Mouse (Mus musculus) monocyte, adult 5-6 weeks (primary cell): Measurements from ENCODE around the gene Noxo1. TPM values are rescaled to one million over a fixed set of nuclear protein-coding genes. Genes with fewer than 3 reads are reported as not detected.
"Not testable (repeated sequence)": the region's sequence is repeated elsewhere in the genome, so short reads cannot be mapped to it uniquely, and the experiment has no call there.

Experiments
- ATAC-seq: fragments of 153-309, 156-312 bp; replicated peaks from 2 replicates; pipeline ENCODE4 v1.8.0; 2017; ENCODE audit warnings: mild to moderate bottlenecking; ENCODE audit not compliant: low TSS enrichment, insufficient number of reproducible peaks, severe bottlenecking, poor library complexity, low FRiP score
- total RNA-seq: library from RNA; stranded (forward); fragments of 200-1000, 200-491, 200-594 nt; gene quantifications from 3 replicates; pipeline ENCODE4 v1.2.3, GENCODE M21; 2017

Gene Noxo1
- 0.48 to 3.0 TPM (median 2.1 TPM) in 3 replicates for total RNA-seq

DNA sequence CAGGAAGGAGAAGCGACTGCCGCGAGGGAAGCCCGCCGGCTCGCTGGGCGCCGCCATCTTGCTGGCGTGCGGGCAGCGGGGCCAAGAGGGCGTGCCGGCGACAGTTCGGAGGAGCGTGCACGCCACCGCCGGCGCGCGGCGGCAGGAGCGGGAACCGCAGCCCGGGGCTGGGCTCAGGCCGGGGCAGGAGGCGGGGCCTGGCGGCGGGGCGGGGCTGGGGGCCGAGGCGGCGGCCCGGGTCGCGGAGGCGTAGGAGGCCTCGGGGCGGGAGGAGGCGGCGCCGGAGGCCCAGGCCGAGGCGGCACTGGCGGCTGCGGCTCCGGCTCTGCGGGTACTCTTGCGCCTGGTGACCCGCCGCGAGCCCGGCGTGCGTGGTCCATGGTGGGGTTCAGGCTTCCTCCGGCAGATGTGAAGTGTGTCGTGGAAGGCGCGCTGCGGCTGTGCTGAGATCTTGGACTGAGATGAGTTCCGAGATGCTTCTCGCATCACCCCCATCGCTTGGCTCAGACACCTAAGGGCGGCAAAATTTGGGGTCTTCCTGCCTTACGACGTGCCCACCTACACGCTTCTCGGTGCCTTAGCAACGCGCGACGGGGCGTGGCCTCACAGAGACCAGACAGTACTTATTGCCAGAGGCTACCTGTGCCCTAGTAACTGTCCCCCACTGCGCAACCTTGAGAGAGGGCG is at the start of gene Noxo1, which contains the start of gene Gfer:
Noxo1 (plus strand) TSS at position 224 of the 687 bp plus-strand sequence.
Gfer (minus strand) TSS at position 146 of the 687 bp plus-strand sequence.
- peak; percentile 41 for ATAC-seq

DNA sequence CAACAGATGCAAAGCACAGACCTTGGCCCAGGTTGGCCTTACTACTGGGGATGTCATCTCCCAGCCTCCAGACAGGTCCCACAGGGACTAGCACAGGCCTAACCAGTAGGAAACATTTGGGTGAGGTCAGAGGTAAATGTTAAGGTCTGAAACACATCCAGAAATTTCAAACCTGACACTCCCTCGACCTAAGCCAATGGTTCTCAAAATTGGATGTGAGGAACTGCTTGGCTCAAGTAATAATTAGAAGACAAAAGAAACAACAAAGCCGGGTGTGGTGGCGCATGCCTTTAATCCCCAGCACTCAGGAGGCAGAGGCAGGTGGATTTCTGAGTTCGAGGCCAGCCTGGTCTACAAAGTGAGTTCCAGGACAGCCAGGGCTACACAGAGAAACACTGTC is 49.7 kb upstream of the Noxo1 start:
- no peak for ATAC-seq

GRCm38 (mm10) chr17:24647493-24647892 is 48.5 kb upstream of the Noxo1 start:
- no peak for ATAC-seq

DNA sequence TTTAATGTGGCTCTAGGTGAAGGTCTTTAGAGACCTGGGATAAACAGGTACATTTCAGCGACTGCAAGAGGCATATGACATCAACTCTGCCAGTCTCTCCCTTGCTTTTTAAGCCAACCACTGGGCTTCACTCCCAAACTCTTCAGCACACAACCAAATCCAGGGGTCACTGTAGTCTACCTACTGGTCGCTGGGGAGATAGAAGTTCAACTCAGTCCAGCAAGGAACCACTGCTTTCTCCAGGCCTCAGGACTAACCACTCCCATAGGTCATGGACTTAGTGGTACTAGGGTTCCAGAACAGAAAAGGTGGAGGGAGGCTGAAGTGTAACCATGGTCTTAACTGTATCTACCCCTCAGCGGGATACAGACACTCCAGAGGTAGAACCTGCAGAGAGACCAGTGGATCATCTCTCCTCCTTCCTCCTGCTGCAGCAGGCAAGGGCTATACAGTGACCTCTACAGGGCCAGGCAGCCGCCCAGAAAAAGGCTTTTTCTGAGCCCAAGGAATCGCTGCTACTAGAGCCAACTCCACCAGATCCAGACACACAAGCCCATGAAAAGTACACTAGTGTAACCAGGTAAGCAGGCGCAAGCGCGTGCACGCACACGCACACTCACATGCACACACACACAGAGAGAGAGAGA is 47.2 kb upstream of the Noxo1 start:
- ATAC-seq = no peak

GRCm38 (mm10) chr17:24649581-24650069 is 46.4 kb upstream of the Noxo1 start:
- no peak for ATAC-seq

GRCm38 (mm10) chr17:24650070-24650616 is 45.9 kb upstream of the Noxo1 start, which contains the start of gene Slc9a3r2:
Gene Slc9a3r2, minus strand, starts transcription at chr17:24650327.
- no peak for ATAC-seq

DNA sequence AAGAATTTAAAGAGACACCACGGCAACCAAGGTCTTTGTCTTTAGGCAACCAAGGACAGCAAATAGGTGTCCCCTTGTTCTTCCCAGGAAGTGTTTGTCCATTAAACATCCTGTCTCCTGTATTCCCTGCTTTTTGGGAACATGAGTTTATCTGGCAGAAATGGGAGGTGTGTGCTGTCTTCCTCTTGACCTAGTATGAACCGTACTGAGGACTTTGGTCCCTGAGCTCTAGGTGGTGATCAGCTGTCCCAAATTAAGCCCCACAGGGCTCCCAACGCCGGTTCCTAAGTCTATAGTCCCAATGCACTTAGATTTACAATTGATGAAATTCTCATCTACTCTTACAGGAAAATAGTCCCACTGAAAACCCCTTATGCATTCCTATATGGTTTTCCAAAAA is 45.3 kb upstream of the Noxo1 start:
- ATAC-seq = no peak

- ATAC-seq = no peak
Observed at GRCm38 (mm10) chr17:24651835-24652234, 44.2 kb upstream of the Noxo1 start.

DNA sequence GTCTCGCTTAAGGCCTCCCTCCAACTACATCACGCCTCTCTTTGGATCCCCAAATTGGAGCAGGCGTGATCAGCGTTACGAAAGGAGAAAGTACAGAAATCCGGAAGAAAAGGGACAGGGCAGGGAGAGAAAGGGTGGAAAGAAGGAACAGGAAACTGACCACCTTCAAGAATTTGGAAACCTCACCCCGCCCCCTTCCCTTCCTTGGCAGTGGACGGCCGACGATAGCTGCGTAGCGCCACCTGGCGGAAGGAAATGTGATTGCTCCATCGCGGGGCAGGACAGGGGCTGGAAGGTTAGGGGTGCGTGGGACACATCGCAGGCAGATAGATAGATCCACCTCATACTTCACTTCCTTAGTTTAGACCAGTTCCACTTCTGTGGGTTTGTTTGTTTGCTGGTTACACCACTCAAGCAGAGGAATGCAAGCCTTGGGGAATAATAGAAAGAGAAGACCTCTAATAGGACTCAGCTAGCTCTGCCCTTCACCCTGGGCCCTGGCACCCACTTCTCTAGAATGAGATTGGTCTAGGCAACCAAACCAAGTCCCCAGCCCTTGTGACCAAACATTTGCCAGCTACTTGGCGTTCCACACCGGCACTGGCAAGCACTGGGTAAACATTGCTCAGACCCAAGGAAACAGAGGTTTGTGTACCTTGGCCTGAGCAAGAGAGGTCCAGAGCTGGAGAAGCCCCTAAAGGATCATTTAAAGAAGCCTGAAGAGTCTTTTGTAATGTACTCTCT is 41.9 kb upstream of the Noxo1 start:
- ATAC-seq = peak; percentile 89

DNA sequence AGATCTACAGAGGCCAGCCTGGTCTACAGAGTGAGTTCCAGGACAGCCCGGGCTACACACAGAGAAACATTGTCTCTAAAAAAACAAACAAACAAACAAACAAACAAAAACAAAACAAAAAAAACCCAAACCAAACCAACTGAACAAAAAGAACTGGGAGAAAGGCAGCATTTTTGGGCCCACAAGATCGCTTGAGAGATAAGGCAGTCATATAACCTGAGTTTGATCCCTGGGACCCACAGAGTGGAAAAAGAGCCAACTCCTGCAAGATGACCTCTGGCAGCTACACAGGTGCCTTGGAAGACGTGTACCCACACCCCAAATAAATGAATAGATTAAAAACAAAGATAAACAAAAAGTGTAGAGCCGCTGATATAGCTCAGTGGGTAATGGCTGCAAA is 41.1 kb upstream of the Noxo1 start:
- ATAC-seq = no peak

DNA sequence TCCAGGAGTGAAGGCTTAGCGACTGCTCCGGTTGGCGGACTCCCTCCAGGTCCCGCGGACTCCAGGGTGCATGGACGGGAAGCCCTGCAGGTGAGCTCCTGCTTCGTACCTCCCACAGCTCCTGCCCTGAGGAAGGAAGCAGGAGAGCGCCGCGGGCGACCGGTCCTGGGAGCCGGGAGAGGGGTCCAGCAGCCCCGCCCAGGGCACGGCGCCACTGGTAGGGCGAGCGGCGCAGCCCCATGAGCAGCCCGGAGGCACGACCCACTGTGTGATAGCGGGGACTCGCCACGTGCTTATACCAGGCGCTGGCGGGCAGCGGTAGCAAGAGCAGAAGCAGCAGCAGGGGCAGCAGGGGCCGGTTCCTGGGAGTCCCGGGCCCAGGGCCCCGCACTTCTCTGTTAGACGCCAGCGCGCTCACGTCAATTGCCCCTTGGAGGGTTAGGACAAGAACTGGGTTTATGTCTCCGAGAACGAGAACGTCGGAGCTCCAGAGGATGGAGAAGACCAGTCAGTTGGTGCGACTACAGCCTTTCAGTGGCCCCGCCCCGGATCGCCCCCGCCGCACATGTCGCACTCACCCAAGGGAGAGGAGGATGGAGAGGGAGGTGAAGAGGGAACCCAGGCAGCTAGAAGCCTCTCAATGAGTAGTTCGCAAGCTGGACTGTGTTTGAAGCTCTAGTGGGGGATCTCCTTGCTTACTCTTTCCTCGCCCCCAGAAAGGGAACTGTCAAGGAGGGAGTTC is 37.8 kb upstream of the Noxo1 start, which contains the start of gene Npw:
Npw (minus strand) TSS at position 441 of the 742 bp plus-strand sequence.
- peak; percentile 41; the same call in 1 of the 2 replicates for ATAC-seq

- ATAC-seq = not testable (repeated sequence)
Observed at GRCm38 (mm10) chr17:24667011-24667410, 29.0 kb upstream of the Noxo1 start.

- ATAC-seq = peak; percentile 42
Observed at GRCm38 (mm10) chr17:24667416-24667815, 28.6 kb upstream of the Noxo1 start.

DNA sequence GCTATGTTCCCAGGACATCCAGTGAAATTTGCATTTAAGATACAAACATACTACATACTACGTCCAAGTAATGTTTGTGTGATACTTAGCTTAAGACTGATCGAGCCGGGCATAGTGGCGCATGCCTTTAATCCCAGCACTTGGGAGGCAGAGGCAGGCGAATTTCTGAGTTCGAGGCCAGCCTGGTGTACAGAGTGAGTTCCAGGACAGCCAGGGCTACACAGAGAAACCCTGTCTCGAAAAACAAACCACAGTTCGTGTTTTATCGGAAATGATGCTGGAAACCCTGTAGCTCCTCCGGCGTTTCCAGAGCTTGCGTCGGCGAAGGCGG is 26.9 kb upstream of the Noxo1 start:
- ATAC-seq = not testable (repeated sequence)

DNA sequence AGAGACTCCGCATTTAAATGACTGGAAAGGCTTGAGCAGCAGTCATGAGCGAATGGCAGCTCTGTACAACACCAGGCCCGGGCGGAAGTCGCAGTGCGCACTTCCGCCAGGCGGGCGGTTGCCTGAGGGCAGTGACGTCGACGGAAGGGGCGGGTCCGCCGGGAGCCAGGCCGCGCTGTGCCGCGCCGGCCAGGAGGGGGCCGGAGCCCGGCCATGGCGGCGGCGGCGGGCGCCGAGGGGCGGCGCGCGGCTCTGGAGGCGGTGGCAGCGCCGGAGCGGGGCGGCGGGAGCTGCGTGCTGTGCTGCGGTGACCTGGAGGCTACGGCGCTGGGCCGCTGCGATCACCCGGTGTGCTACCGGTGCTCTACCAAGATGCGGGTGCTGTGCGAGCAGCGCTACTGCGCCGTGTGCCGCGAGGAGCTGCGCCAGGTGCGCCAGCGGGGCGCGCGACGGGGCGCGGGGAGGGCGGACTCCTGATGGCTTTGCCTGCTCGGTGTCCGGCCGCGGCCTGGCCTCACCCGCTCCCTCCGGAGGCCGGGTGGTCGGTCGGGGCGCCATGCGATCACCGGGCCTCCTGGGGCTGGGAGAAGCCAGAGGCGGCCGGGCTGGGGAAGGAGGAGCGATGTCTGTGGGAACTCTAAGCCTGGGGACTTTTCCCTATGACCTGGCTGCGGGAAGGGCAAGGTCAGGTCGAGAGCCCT is 26.3 kb upstream of the Noxo1 start, which contains the start of gene Zfp598:
Zfp598 (plus strand) TSS at position 143 of the 701 bp plus-strand sequence.
- peak; percentile 86 for ATAC-seq

- no peak for ATAC-seq
Observed at GRCm38 (mm10) chr17:24670246-24670844, 25.7 kb upstream of the Noxo1 start.

DNA sequence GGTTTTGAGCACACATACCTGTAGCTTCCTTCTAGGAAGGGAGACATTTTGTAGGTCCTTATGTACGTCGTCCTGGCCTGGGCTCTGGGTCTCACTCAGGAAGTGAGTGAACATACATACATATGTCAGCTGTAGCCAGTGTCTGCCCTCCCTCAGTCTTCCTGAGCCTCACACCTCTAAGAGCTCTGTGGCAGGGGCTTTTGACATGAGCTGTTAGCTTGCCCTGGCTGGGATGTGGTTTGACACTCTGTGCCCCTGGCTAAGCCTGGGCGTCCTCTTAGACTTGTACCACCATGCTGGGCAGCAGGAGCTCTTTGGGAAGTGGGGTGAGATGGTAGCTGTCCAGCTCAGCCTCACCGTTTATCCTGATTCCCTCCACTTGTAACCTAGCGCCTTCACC is 24.7 kb upstream of the Noxo1 start:
- no peak for ATAC-seq
